Mouse (Mus musculus) megakaryocyte-erythroid progenitor cell, adult 5-6 weeks (primary cell): ENCODE measurements around the gene Gm42742. TPM values are rescaled to one million over a fixed set of nuclear protein-coding genes. Genes with fewer than 3 reads are reported as not detected.

Source experiments
- ATAC-seq: replicated peaks from 2 replicates; pipeline ENCODE4 v1.8.0; 2016; ENCODE audit warnings: mild to moderate bottlenecking, inconsistent platforms; ENCODE audit not compliant: severe bottlenecking, poor library complexity, low FRiP score, low TSS enrichment
- total RNA-seq, 2 experiments: library from RNA; stranded (forward) in 1 of 2; stranded (reverse) in 1 of 2; fragments of 200-1000, 215-1000 nt in 1 of 2; fragments of >200 nt in 1 of 2; fragmentation: Nextera tagmentation in 1 of 2; gene quantifications; 2 replicates each; pipeline ENCODE4 v1.2.3; 2014 to 2017

Gene Gm42742
- total RNA-seq, 2 experiments from 2014 or later: 3.3 TPM; not detected in 1

DNA sequence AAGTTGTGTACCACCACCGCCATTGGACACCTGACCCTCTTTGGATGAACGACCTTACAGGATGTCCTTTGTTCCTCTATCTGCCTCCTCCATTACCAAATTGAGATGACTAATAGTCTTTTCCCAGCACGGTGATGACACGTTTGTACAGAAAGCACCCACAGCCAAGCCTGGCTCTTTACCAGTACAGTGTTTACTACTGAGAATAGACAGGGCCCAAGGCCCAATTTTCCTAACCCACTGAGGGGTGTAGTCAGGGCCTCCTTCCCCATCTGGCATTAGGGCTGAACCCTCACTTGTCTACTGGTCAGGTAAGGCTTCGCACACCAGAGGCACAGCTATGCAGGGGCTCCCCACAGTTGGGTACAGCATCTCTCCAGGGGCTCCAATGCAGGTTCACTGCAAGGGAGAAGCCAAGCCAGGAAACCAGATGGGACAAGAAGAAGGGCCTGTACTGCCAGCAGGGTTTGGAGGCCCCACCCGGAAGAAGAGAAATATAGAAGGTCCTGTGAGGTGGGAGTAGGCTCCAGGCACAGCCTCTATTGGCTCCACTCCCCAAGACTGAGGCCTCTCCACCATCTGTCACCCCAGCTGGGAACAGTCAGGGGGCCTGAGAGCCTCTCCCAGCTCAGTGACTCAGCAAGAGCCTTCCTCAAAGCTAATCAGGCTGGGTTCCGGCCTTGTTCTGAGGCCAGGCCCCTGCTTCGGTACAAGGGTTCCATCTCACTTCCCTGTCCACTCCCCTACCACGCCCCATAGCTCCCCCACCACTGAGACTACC lies 12.5 kb downstream of the Gm42742 start:
- peak; percentile 82 for ATAC-seq

GRCm38 (mm10) chr7:127007313-127008024 lies 13.4 kb downstream of the Gm42742 start:
- no peak for ATAC-seq

DNA sequence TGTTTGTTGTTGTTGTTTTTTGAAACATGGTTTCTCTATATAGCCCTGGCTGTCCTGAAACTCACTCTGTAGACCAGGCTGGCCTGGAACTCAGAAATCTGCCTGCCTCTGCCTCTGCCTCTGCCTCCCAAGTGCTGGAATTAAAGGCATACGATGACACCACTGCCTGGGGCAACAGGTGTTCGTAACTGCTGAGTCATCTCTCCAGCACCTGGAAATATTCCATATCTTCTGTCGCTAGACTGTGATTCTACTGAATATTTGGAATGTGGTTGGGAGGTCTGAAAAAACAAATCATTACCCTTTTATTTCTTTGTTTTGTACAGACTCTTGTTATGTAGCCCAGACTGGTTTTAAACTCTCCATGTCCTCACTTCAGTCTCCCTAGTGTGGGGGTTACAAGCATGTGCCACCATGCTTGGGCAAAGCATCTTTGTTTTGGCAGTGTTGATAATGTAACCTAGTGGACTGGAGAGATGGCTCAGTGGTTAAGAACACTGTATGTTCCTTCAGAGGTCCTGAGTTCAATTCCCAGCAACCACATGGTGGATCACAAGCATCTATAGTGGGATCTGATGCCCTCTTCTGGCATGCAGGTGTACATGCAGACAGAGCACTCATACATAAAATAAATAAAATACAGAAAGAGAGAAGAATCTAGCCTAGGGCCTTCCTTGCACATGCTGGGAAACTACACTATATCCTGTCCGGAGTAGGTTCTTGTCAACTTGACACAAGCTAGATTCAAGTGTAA lies 16.6 kb downstream of the Gm42742 start:
- ATAC-seq: no peak

DNA sequence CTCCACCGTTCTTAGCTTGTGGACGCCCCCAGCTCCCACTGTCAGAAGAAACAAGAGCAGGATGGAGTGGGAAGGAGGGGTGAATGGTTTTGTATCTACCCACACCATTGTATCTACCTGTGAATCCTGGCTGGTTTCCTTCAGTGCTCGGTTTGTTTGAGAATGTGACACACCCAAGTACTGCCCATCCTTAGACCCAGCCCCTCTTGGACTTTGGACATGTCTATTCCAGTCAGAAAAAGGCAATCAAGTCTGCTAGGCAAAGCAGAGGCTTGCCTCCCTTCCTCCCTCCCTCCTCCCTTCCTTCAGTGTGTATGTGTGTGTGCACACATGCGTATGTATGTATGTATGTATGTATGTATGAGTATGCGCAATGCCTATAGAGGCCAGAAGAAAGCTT lies 17.3 kb downstream of the Gm42742 start:
- ATAC-seq: no peak

DNA sequence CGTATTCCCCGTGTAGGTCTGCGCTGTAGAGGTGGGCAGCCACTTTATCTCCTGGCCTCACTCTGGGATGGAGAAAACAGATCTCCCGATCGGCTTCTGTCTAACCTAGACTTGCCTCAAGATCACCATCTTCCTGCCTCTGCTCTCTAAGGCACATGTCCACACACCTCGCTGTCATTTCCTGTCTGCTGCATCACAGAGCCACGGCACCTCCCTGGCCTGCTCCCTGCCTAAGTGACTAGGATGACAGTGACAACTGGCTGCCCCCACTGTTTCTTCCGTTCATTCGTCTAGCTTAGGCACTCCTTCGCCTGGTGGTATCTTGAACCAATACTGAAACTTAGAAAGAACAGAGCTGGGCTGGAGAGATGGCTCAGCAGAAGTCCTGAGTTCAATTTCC lies 21.3 kb downstream of the Gm42742 start:
- ATAC-seq: no peak

DNA sequence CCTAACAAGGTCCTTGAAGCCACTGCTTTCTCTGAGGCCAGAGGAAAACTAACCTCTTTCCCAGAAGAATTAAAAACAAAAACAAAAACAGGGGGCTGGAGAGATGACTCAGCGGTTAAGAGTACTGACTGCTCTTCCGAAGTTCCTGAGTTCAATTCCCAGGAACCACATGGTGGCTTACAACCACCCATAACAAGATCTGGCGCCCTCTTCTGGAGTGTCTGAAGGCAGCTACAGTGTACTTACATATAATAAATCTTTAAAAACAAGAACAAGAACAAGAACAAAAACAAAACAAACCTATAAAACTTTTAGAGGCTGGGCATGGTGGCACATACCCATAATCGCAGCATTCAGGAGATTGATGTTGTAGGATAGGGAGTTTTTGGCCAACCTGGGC lies 24.4 kb downstream of the Gm42742 start:
- ATAC-seq: no peak

GRCm38 (mm10) chr7:126988816-126989215 lies 32.1 kb downstream of the Gm42742 start:
- ATAC-seq: no peak

GRCm38 (mm10) chr7:126986319-126986718 lies 34.6 kb downstream of the Gm42742 start:
- ATAC-seq: 0 out of 2 replicates have a peak, but pooled peaks have one; percentile 47

GRCm38 (mm10) chr7:126984667-126985444 lies 36.0 kb downstream of the Gm42742 start:
- ATAC-seq: no peak

- ATAC-seq: no peak
Observed at GRCm38 (mm10) chr7:126983113-126983512, 37.8 kb downstream of the Gm42742 start.

GRCm38 (mm10) chr7:126982054-126982453 lies 38.8 kb downstream of the Gm42742 start:
- ATAC-seq: no peak

DNA sequence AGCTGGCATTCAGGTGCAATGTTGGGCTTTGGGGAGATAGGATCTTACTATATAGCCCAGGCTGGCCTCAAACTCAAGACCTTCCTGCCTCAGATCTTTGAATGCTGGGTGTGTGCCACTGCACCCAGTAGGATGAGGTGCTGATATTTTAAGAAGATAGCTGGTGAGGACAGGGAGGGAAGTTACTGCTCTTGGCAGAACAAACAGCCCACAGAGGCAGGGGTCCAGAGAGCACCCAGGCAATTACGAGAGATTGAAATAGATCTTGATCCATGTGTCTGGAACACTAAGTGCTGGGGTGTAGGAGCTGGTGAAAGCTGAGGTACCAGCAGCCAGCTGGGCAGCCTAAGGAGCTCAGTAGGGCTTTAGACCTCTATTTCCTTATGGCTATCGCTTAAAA lies 39.3 kb downstream of the Gm42742 start:
- ATAC-seq: no peak

DNA sequence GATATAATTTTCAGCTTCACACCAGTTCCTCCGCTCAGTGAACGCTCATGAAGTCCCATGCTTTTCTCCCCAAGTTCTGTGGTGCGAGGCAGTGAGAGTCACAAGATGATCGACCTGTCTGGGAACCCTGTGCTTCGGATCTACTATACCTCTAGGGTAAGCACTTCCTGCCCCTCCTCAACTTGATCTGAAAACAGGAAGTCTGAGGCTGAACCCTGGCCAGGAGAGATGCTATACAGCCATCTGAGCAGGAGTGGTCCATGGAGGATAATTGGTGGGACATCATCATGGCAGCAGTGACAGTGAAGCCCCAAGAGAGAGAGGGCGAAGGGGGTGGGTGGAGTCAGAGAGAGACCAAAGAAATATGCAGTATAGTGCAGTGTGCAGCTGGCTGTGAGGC lies 42.1 kb downstream of the Gm42742 start:
- no peak for ATAC-seq

GRCm38 (mm10) chr7:126976878-126977459 lies 43.9 kb downstream of the Gm42742 start:
- no peak for ATAC-seq

GRCm38 (mm10) chr7:126975950-126976866 lies 44.7 kb downstream of the Gm42742 start, which contains the start of gene Cdiptos:
Cdiptos (minus strand) TSS chr7:126976098.
- peak; percentile 95 for ATAC-seq

- ATAC-seq: no peak
Observed at GRCm38 (mm10) chr7:126975893-126975949, 45.2 kb downstream of the Gm42742 start, which contains the start of gene Cdipt. Cdipt (plus strand) TSS chr7:126975914.

DNA sequence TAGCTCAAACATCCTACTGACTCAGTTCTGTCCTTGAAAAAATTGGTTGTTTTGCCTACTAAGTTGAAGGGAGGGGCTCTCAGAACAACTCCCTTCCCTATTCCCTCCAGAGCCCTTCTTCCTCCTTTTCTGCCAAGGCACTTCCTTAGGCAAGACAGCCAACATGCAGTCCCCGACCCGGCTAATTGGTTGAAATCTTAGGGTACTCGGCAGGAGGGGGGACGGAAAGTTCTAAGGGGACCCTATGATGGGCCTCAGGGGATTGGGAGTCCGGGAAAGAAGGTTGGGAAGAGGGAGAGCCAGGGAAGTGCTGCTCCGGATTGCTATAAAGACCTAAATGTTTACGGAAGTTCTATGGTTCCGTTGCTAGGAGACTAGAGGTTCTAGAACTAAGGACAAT lies 45.4 kb downstream of the Gm42742 start:
- no peak for ATAC-seq

- no peak for ATAC-seq
Observed at GRCm38 (mm10) chr7:126967361-126967760, 53.5 kb downstream of the Gm42742 start.

- ATAC-seq: 0 out of 2 replicates have a peak, but pooled peaks have one; percentile 28
Observed at GRCm38 (mm10) chr7:126965568-126965967, 55.3 kb downstream of the Gm42742 start.
